Mouse (Mus musculus) testis, postnatal 14 days (tissue): Measurements from ENCODE around the gene Il31ra.

Experiments
- DNase-seq: peaks from one replicate; pipeline ENCODE4 v3.0.0; 2021; ENCODE audit warnings: low spot score

Gene Il31ra

DNA sequence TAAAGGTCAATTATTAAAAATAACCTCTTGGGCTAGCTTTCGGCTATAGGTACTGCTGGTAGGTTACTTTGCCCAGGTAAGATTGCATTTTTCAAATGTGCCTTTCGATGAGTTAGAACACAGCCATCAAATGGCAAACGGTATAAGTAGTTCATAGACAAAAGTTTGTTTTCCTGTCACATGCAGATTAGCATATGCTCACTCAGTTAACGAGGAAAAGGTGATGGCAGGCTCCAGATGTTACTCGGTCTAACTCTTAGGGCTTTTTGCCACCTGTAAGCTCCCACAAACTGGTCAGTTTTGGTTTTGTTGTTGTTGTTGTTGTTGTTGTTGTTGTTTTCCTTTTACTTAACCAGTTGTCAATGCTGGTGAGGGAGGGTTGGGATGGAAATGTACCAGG is 85.7 kb downstream of the Il31ra start:
- DNase-seq = no peak

DNA sequence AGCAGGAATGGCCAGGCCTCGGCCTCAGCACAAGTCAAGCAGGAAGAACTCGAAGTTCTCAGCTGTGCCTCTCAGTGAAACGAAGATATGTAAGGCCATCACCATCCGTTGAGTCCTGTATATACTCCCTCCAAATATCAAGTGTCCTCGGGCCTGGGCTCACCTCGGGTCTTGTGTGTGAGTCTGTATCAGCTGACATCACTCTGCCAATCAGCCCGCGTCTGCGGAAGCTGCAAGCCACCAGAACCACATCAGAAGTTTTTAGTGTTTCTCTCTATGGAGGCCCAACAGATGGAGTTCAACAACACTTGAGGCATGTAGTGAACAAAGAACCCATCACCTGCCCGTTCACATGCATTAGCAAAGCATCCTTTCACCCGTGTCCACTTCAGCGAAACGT is 86.5 kb downstream of the Il31ra start:
- no peak for DNase-seq

DNA sequence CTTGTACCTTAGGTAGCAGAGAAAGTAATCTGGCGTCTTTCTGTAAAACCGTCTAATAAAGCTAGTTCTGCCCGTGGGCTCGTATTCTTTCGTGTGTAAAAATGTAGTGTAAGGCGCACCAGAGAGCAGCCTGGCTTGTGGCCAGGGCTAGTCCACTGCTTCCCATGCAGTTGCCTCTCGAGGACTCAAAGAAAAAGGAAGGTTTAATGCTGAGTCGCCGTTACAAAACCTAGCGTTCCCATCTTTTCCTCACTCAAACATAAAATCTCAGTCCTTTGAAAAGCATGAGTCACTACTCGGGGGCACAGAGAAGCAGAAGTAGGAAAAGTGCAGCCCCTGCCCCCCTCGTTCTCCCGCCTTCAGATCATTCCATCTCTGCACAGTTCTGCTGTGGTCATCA is 87.4 kb downstream of the Il31ra start:
- no peak for DNase-seq

DNA sequence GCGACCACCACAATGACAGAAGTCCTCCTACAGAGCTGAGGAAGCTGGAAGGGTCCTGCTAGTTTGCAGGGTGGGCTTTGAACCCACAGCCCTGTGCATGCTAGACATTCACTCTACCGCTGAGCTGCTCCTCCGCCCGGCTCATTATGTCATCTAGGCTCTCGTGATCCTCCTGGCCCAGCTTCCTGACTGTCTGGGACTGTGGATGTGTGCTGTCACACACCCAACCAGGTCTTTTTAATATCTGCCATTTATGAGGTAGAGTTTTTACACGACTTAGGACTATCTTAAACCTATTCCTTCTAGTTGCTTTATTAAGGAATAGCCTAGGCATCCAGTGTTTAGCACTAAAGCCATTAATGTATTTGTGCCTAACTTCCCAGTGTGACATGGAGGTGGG is 88.7 kb downstream of the Il31ra start:
- DNase-seq = no peak

DNA sequence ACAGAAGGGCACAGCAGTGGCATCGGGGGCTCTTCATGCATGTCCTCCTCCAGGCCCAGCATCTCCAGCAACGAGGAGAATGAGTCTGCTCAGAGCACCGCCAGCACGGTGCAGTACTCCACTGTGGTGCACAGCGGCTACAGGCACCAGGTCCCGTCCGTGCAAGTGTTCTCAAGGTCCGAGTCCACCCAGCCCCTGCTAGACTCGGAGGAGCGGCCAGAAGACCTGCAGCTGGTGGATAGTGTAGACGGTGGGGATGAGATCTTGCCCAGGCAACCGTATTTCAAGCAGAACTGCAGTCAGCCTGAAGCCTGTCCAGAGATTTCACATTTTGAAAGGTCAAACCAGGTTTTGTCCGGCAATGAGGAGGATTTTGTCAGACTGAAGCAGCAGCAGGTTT is 90.3 kb downstream of the Il31ra start:
- no peak for DNase-seq

DNA sequence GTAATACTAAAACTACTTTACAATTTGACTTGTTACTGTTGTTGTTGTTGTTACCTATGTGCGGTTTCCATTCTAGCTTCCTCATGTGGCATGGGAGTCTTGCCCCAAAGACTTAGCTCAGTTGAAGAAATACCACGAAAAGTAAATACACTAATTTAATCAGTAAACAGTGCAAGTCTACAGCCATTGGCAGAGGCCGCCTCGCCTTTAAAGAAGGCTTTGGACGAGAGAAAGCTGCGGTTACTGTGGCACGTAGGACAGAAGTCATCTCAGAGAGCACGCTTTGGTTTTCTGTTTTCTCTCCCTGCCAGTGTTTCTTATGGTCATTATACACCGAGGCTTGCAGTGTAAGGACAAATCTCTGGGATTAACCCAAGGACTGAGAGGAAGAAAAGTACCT is 93.7 kb downstream of the Il31ra start:
- DNase-seq = no peak

DNA sequence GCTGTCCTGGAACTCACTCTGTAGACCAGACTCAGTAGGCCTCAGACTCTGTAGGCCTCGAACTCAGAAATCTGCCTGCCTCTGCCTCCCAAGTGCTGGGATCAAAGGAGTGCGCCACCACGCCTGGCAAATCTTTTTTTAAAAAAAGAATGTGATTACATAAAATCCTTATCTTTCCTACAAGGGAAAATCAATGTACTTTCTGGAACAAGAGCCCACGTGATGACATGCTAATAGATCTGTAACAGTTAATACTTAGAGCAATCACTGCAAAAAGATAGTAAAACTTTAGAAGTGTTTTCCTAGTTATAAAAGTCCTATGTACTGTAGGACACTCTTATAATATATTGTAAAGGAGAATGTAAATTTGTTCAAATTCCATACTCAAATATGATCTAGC is 94.1 kb downstream of the Il31ra start:
- DNase-seq = no peak

DNA sequence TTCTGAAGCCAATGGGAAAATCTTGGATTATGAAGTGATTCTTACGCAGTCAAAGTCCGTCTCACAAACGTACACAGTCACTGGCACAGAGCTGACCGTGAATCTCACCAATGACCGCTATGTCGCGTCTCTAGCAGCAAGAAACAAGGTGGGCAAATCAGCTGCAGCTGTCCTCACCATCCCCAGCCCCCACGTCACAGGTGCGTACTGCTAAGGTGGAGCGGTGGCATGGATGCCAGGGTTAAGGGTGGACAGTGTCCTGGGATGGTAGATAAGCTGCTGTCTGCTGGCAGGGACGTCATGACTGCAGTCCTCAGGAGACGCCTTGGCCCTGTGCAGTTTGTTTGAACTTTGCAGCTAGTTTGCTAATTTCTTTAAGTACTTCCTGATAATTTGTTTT is 99.6 kb downstream of the Il31ra start:
- no peak for DNase-seq

DNA sequence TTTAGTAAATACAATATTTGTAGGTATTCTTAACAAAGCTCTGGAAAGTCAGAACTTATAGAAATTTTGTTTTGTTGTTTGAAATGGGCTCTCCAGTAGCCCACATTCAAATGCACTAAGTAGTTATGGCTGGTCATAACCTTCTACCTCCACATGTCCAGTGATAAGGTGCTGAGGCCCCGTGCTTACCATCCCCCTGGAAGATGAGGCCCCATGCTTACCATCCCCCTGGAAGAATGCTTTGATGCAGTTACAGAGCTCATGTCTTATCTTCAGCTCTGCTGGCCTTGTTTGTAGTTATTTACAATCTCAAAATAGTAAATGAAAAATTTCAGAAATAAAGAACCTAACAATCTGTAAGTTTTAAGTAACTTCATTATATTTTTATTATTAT is 101.9 kb downstream of the Il31ra start:
- no peak for DNase-seq

DNA sequence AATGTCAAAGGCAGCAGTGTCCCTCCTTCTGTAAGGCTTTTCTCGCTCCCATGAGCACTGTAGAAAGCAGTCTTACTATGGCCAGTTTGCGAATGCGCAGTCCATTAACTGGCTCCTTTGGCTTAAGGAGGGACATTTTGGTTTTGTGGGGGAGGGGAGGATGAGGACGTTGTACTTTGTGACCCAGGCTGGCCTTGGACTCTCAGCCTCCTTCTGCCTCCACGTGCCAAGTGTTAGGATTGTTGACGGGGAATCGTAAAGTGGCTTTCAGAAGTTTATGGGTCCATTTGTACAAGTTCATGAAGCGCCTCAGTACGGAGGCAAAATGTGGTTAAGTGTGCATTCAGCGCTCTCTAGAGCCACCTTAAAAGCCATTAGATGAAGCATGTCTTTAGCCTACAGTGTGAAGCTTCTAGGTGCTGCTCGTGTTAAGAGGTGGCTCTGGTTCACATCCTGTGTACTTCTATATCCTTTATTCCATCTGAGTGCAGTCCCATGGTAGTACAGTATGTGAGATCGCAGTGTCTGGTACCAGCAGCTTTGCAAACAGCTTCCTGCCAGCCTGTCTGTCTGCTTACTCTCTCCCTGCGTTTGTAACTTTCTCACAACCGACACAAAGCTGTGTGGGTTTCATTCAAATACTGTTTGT is 102.4 kb downstream of the Il31ra start:
- no peak for DNase-seq

DNA sequence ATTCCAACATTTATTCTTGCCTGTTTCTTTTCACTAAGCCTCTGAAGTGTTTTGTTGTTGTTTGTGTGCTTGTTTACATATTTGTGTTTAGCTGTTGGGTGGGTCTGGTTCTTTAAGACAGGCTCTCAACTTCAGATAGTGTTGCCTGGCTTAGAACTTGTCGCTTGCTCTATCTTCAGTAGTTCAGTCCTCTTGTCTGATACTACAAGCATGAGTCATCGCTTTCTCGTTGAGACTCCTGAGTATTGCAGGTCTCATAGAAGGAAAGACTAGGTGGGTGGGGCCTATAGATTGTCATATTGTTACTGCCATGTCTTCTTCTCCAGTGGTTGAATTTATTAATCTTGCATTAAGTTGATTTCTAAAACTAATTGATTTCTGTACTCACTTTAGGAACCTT is 104.1 kb downstream of the Il31ra start:
- DNase-seq = no peak

DNA sequence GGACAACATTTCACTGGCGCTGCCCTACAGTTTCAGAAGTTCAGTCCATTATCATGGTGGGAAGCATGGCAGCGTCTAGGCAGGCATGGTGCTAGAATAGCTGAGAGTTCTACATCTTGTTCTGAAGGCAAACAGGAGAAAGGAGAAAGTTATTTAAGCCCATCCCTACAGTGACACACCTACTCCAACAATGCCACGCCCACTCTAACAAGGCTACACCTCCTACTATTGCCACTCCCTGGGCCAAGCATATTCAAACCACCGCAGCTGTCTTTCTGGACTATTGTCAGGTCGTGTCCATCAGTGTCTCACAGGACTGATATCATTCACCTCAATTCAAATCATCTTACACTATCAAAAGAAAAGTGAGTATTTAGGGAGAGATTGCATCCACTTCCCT is 107.5 kb downstream of the Il31ra start:
- DNase-seq = no peak

DNA sequence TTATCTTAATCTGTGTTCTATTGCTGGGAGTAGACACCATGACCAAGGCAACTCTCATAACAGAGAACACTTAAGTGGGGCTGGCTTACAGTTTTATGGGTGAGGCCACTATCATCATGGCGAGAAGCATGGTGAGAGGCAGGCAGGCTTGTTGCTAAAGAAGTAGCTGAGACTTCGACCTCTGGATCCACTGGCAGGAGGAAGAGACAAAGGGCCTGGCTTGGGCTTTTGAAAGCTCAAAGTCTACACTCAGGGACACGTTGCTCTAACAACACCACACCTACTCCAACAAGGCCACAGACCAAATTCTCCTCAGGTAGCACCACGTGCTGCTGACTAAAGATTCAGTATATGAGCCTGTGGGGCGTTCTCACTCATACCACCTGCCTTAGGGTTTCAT is 107.9 kb downstream of the Il31ra start:
- DNase-seq = no peak

DNA sequence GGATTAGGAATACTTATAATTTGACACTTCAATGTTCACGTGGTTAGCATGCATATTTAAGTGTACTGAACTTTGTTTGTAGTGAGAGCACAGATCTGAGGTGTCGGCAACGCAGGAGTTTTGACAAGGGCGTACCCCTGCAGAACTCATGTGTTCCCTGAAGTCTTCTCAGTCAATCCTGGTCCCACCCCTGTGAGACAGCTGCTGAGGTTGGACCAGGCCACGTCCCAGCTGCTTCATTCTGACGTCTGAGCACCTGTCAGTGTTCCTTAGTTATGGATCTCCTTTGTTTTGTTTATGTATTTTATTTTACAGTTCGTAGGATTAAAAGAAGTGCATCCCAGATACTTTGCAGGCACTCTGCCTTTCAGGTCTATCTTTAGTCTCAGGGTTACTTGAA is 111.1 kb downstream of the Il31ra start:
- no peak for DNase-seq

DNA sequence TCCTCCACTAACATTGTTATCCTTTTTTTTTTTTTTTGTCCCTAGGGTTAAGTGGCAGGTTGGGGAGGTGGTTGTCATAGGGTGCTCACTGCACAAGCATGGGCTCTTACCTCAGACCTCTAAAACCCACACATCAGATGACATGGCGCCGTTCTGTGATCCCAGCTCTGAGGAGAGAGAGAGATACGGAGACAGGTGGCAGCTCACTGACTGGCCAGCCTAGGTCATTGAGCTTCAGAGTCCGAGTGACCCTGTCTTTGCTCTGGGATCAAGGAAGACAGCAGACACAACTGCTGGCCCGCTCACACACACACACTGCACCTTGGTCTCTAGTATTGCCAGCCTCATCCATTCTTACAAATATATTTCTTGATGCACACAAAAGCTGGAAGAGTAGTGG is 111.6 kb downstream of the Il31ra start:
- DNase-seq = no peak

DNA sequence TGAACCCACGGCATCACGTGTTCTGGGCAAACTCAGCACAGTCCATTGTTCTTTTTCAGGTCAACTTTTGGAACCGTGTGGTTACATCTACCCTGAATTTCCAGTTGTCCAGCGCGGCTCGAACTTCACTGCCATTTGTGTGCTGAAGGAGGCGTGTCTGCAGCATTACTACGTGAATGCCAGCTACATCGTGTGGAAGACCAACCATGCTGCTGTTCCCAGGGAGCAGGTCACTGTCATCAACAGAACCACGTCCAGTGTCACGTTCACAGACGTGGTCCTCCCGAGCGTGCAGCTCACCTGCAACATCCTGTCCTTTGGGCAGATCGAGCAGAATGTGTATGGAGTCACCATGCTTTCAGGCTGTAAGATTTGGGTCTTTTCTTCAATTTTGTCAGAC is 114.2 kb downstream of the Il31ra start:
- DNase-seq = no peak

DNA sequence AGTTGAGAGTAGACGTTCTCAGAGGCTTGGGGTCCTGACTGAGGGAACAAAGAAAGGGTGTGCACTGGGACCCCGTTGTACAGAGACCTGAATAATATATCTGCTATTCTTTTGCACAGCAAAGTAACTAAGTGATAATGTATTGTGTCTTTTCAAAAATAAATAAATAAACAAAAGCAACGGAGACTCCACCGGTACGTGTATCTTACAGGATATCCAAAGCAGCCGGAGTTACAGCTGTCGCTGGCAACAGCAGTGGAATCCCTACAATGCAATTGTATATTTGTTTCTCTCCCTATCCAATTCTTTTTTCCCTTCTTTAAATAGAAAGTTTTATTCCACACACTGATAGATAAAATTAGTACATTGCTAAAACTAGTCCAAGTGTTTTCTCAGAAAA is 115.1 kb downstream of the Il31ra start:
- DNase-seq = no peak

DNA sequence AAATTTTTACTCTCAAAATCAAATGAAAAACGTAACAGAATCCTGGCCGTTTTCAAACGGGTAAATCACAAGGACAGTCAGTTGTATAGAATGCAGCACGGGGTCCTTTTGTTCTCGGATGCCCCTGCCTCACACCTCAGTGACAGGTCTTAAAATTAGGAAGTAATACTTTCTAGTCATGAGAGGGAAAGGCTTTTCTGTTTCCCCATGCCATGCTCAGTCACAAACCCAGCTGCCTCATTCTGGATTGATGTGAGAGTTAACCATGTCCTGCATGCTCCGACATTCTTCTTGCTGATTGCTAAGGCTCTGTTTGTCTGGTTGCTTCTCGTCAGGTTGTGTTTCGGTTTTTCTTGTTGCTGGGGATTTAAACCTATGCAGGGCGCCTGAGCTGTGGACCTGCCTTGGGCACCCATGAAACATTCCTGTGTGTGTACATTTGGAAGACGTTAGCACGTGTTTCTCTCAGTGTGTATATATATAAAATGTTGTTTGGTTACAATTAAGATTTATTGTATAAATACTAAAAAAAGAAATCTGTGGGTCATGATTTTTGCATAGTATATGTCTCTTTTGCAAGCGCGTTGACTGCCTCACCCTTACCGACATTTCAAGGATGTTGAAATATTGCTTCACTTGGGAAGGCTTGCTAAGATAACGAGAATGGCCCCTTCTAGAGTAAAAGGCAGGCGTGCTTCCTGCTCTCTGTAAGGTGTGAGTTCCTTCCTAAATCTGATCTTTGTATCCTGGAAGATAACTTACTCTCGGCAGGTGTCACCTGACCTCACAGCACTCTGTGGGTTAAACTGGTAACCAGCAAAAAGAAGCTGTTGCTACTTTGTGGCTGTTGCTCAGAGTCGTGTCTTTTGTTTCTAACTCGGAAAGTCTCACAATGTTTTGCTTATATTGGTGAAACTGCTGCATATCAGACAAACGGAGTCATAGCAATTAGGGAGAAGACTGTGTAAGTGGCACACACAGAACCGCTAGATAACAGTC is 120.1 kb downstream of the Il31ra start:
- DNase-seq = no peak

DNA sequence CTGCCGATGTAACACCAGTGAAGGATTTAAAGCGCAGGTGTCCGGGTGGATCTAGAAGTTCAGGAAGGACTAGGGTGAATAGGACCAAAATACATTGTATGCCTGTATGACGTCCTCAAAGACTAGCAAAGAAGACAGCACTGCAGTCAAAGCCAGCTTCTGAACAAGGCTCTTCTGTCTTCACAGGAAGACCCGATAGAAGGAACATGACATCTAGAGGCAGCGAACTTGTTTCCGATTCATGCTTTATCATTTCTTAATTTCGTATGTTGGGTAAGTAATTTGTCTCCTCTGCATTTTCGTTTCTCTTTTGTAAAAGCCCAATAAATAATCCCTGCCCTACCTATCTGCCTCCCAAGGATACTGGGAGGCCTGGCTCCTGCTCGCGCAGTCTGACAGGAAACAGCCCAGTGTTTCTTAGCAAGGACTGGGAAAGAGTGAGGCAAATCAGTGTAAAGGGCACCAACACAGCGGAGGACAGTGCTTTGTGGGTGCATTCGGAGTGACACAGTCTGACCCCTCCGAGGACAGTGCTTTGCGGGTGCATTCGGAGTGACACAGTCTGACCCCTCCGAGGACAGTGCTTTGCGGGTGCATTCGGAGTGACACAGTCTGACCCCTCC is 121.6 kb downstream of the Il31ra start:
- no peak for DNase-seq

DNA sequence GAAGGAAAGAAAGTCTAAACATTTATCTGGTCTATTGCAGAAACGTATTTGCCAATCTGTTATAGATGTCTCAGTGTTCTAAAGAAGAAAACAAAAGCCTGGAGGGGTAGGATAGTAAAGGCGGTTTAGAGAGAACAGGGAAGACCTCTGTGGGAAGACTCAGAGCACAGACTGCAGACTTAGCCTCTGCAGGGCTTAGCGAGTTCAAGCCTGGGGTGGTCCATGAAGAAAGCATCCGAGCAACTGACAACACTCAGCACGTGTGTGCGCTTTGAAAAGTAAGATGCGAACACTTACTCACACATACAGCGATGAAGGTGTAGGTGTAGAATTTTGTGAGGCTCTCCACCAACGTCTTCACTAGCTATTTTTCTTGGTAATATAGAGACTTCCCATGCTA is 123.0 kb downstream of the Il31ra start:
- no peak for DNase-seq
